Mouse (Mus musculus) ES-Bruce4 (cell line): ENCODE measurements at regions not wholly inside any gene's neighbourhood (a gene's known extent, or its start where the extent isn't known, plus 50 kb on each side); places are given as distances from the start of the nearest gene placed in this dataset.

Experiments used
- CTCF ChIP-seq: IDR thresholded peaks from one replicate; pipeline ENCODE4 v1.8.1; 2011; ENCODE audit warnings: low read depth, low read length
- POLR2A ChIP-seq: IDR thresholded peaks from one replicate; pipeline ENCODE4 v1.8.1; 2011; ENCODE audit warnings: low read length; ENCODE audit not compliant: insufficient read depth

DNA sequence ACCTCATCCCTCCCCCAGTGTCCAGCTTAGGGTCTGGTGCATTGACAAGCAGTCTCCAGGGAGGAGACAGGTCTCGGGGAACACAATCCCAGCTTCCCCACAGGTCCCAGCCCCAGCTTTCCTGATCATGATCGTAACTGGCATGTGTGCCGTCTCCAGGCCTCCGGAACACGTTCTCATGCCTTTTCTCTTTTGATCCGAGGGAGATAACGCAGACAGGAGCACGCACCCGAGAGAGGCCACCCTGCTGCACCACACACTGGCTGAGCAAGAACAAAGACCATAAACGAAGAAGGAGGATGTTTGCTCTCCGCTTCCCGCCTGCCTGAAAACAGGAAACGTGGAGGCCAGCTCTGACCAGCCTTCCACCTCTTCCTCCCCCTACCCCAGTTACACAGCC is 209.8 kb downstream of the Sox9 start:
- no peak for TF ChIP-seq POLR2A
- no peak for TF ChIP-seq CTCF
